Mouse (Mus musculus): Measurements from ENCODE around the gene Slc38a6.
A peak's percentile ranks its signal among the peaks of the same experiment; 100 is the strongest.

Slc38a6 gene

GRCm38 (mm10) chr12:73357311-73357710 is 70.7 kb downstream of the Slc38a6 start:
- DNase-seq (ENCODE audit: low spot score in 2 of 2): no peak

- DNase-seq (ENCODE audit: low spot score in 2 of 2): no peak
Observed at GRCm38 (mm10) chr12:73357736-73358135, 71.2 kb downstream of the Slc38a6 start.

GRCm38 (mm10) chr12:73358640-73359039 is 72.1 kb downstream of the Slc38a6 start:
- DNase-seq (ENCODE audit: low spot score in 2 of 2): peak in 1 of 2 experiments; percentile 22

- DNase-seq (ENCODE audit: low spot score in 2 of 2): no peak
Observed at GRCm38 (mm10) chr12:73359520-73359919, 72.9 kb downstream of the Slc38a6 start.

GRCm38 (mm10) chr12:73361201-73361600 is 74.6 kb downstream of the Slc38a6 start:
- no peak for DNase-seq (ENCODE audit: low spot score in 2 of 2)

GRCm38 (mm10) chr12:73363401-73363800 is 76.8 kb downstream of the Slc38a6 start:
- no peak for DNase-seq (ENCODE audit: low spot score in 2 of 2)

- DNase-seq (ENCODE audit: low spot score in 2 of 2): no peak
Observed at GRCm38 (mm10) chr12:73363956-73364355, 77.4 kb downstream of the Slc38a6 start.

GRCm38 (mm10) chr12:73366581-73366980 is 80.0 kb downstream of the Slc38a6 start:
- DNase-seq (ENCODE audit: low spot score in 2 of 2): no peak

- peak in 1 of 2 experiments; percentile 17 for DNase-seq (ENCODE audit: low spot score in 2 of 2)
Observed at GRCm38 (mm10) chr12:73367460-73368079, 81.0 kb downstream of the Slc38a6 start.

- DNase-seq (ENCODE audit: low spot score in 2 of 2): no peak
Observed at GRCm38 (mm10) chr12:73368868-73369608, 82.5 kb downstream of the Slc38a6 start.

- DNase-seq (ENCODE audit: low spot score in 2 of 2): no peak
Observed at GRCm38 (mm10) chr12:73370367-73370944, 83.9 kb downstream of the Slc38a6 start.

- DNase-seq (ENCODE audit: low spot score in 2 of 2): no peak
Observed at GRCm38 (mm10) chr12:73371132-73371531, 84.6 kb downstream of the Slc38a6 start.

- DNase-seq (ENCODE audit: low spot score in 2 of 2): no peak
Observed at GRCm38 (mm10) chr12:73378026-73378425, 91.4 kb downstream of the Slc38a6 start.

- no peak for DNase-seq (ENCODE audit: low spot score in 2 of 2)
Observed at GRCm38 (mm10) chr12:73378724-73379355, 92.3 kb downstream of the Slc38a6 start.

- no peak for DNase-seq (ENCODE audit: low spot score in 2 of 2)
Observed at GRCm38 (mm10) chr12:73380686-73381360, 94.2 kb downstream of the Slc38a6 start.

GRCm38 (mm10) chr12:73381452-73381851 is 94.9 kb downstream of the Slc38a6 start:
- no peak for DNase-seq (ENCODE audit: low spot score in 2 of 2)

- no peak for DNase-seq (ENCODE audit: low spot score in 2 of 2)
Observed at GRCm38 (mm10) chr12:73382290-73383178, 96.0 kb downstream of the Slc38a6 start.

- DNase-seq (ENCODE audit: low spot score in 2 of 2): no peak
Observed at GRCm38 (mm10) chr12:73383179-73383510, 96.6 kb downstream of the Slc38a6 start.

- DNase-seq (ENCODE audit: low spot score in 2 of 2): no peak
Observed at GRCm38 (mm10) chr12:73383861-73384260, 97.3 kb downstream of the Slc38a6 start.

- no peak for DNase-seq (ENCODE audit: low spot score in 2 of 2)
Observed at GRCm38 (mm10) chr12:73384747-73385146, 98.2 kb downstream of the Slc38a6 start.

- no peak for DNase-seq (ENCODE audit: low spot score in 2 of 2)
Observed at GRCm38 (mm10) chr12:73392507-73392906, 105.9 kb downstream of the Slc38a6 start.

All from frontal cortex, postnatal 10 days (tissue).